Comparison of ENCODE assay signal across 13 mouse cellular contexts in the genomic region with DNA sequence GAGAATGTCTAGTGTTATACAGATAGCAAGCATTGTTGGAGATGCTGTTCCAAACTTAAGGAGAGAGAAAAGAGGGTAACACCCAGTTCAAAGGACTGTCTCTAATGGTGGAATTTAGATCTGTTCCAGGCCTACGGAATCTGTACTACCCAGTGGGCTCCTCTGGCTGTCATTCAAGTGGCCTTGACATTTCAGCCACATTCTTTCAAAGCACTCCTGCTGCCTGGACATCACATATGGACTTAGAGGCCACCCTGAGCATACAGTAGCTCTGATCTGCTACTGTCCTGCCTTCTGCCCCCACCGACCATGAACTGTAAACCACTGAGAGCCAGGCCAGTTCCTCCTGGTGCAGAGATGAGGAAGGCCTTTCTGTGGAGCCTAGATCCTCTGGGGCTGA. TPM values are rescaled to one million over a fixed set of nuclear protein-coding genes. Genes with fewer than 3 reads are reported as not detected.
A peak's percentile ranks its signal among the peaks of the same experiment; 100 is the strongest.
DNase-seq lines count a peak whose midpoint lies in the region.
"Had no signal": no experiment of that assay in that cellular context is flagged by ENCODE, and none has a peak within 500 bp of the region (broad histone marks: within the 10 kb centered on the region; RNA-seq: fewer than 3 reads in every experiment).

No protein-coding gene starts in this region.

- peak; percentile 48 for DNase-seq in adrenal gland, adult 2 months
- DNase-seq in adrenal gland, adult 18-20 months (ENCODE audit: low spot score in 2 of 2): no peak
- peak; percentile 37 for DNase-seq in adrenal gland, postnatal 10 days
- peak; percentile 16 for DNase-seq in adrenal gland, postnatal 25 days
- DNase-seq in testis, postnatal 14 days (ENCODE audit: low spot score): no peak
- DNase-seq in heart, postnatal 10 days: no peak
- no peak for DNase-seq in ovary, adult 18-20 months (ENCODE audit: low spot score)
- DNase-seq: cerebellum, adult 11-12 months; cerebellum, adult 2 months; cerebellum, adult 9-10 months; cerebellum, postnatal 10 days; cerebellum, postnatal 25 days; forebrain, postnatal 0 days had no signal

- intact Hi-C loops in heart, postnatal 10 days (cut with DNase I): no loop called here

RNA-seq across cellular contexts. Expression of a gene that starts 17.9 kb away (rescaled TPM):
- total RNA-seq in adrenal gland, adult 2 months (2021): 100 to 1,000 TPM; 187 to 204 TPM
- polyA plus RNA-seq in adrenal gland, adult 2 months (2012; rRNA removed): 94.7 and 142 TPM in 2 replicates
- 100 to 1,000 TPM; 156 to 178 TPM for total RNA-seq in adrenal gland, adult 18-20 months (2021)
- total RNA-seq in adrenal gland, postnatal 10 days (2021): 100 to 1,000 TPM; 121 to 151 TPM
- 175 and 193 TPM in 2 replicates for total RNA-seq in adrenal gland, postnatal 25 days (2021)
- 100 to 1,000 TPM; 110 TPM for total RNA-seq in heart, postnatal 10 days (2021)

RNA-seq across cellular contexts. Expression of a gene that starts 45.1 kb away (rescaled TPM):
- total RNA-seq in adrenal gland, adult 2 months (2021): 100 to 1,000 TPM in 1 of 2 experiments, 10 to 100 TPM in 1; 78.0 to 110 TPM
- polyA plus RNA-seq in adrenal gland, adult 2 months (2012; rRNA removed): 18.7 and 21.4 TPM in 2 replicates
- total RNA-seq in adrenal gland, adult 18-20 months (2021): 10 to 100 TPM; 84.8 to 90.4 TPM
- 10 to 100 TPM; 54.1 to 55.6 TPM for total RNA-seq in adrenal gland, postnatal 10 days (2021)
- 72.9 and 80.4 TPM in 2 replicates for total RNA-seq in adrenal gland, postnatal 25 days (2021)
- total RNA-seq in heart, postnatal 10 days (2021): 10 to 100 TPM; 50.2 to 50.5 TPM

Comparison
In these comparisons a context has a peak if more than half of its experiments do, and no peak if none do; other contexts are left out.
1. DNase-seq: peak in adrenal gland, adult 2 months (single experiment), adrenal gland, postnatal 10 days (single experiment) and adrenal gland, postnatal 25 days (single experiment); none in adrenal gland, adult 18-20 months (0 of 2), testis, postnatal 14 days (single experiment), heart, postnatal 10 days (0 of 2) and ovary, adult 18-20 months (single experiment).